In the genomic region with DNA sequence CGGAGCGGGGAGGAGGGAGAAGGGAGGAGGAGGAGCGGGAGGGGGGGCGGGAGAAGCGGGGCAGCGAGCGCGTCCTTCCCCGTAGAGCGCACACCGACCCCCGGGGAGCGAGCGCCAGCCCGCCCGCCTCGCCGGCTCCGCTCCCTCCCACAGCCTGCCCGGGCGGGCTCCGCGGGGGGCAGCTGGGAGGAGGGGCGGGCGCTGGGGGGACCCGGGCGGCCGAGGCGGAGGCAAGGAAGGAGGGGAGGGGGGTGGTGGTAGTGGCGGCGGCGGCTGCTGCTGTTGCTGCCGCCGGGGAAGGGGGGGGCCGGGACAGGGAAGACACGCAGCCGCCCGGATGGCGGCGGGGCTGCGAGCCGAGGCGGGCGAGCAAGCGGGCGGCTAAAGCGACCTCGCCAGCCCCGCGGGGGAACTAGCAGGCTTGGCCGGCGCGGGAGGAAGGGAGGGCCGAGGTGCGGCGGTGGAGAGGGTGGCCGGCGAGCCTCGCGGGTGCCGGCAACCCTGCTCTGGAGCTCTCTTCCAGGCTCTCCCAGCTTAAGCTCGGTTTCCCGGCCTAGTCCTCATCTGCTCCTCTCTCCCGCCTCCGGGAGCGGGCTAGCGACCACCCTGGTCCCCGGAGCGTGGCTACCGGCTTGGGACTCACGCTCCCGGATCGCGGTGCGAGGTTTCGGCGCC, we compare ENCODE assay signal across 8 mouse cellular contexts. TPM values are rescaled to one million over a fixed set of nuclear protein-coding genes. Genes with fewer than 3 reads are reported as not detected.
DNase-seq lines count a peak whose midpoint lies in the region; ATAC-seq lines count a peak whose summit lies in the region.

No protein-coding gene starts in this region.

- peaks cover 23% of the 10 kb centered on the region for H3K4me1 ChIP-seq in forebrain, embryonic 16.5 days (replicated peaks; ENCODE audit: control insufficient read depth, insufficient read depth, low read length)
- peaks cover 30% of the 10 kb centered on the region for H3K4me1 ChIP-seq in hindbrain, embryonic 13.5 days (replicated peaks)
- peaks cover 29% of the 10 kb centered on the region for H3K4me1 ChIP-seq in limb, embryonic 13.5 days
- H3K4me1 ChIP-seq in midbrain, embryonic 14.5 days (ENCODE audit: control insufficient read depth, insufficient read depth, low read length), result peaks cover 20% of the 10 kb centered on the region

- peak; percentile 18 to 44 for DNase-seq in frontal cortex, postnatal 14 days (ENCODE audit: low spot score in 2 of 2)
- DNase-seq in frontal cortex, adult 2 months (ENCODE audit: extremely low spot score in 1 of 2, low spot score in 1 of 2), result no peak
- DNase-seq in c-Kit-positive CD71-positive TER-119-positive erythroid progenitor cells, embryonic 14.5 days (ENCODE audit: low spot score), result peak; percentile 53
- DNase-seq in midbrain, embryonic 14.5 days, result peak; percentile 87
- peak; percentile 66 to 77 for DNase-seq in spleen, postnatal 36 days (ENCODE audit: low spot score in 2 of 2)

- H3K27me3 ChIP-seq in forebrain, embryonic 16.5 days (replicated peaks; ENCODE audit: control insufficient read depth, insufficient read depth, low read length), result no peaks in the 10 kb centered on the region
- H3K27me3 ChIP-seq in hindbrain, embryonic 13.5 days, result no peaks in the 10 kb centered on the region
- no peaks in the 10 kb centered on the region for H3K27me3 ChIP-seq in limb, embryonic 13.5 days
- no peaks in the 10 kb centered on the region for H3K27me3 ChIP-seq in midbrain, embryonic 14.5 days (ENCODE audit: control insufficient read depth, insufficient read depth, low read length)

- peak overlapping the region; percentile 93 for H3K4me3 ChIP-seq in forebrain, embryonic 16.5 days (replicated peaks; ENCODE audit: low read length)
- peak overlapping the region; percentile 98 for H3K4me3 ChIP-seq in hindbrain, embryonic 13.5 days
- peak overlapping the region; percentile 100 for H3K4me3 ChIP-seq in limb, embryonic 13.5 days
- peak overlapping the region; percentile 99 for H3K4me3 ChIP-seq in midbrain, embryonic 14.5 days (replicated peaks; ENCODE audit: low read depth, low read length)

- peak; percentile 31 for ATAC-seq in forebrain, embryonic 16.5 days
- ATAC-seq in hindbrain, embryonic 13.5 days (ENCODE audit: low FRiP score), result peak; percentile 37
- ATAC-seq in limb, embryonic 13.5 days (ENCODE audit: low FRiP score, low read depth), result peak; percentile 72
- ATAC-seq in midbrain, embryonic 14.5 days (ENCODE audit: low FRiP score, low TSS enrichment), result peak; percentile 56

- H3K36me3 ChIP-seq in forebrain, embryonic 16.5 days (ENCODE audit: control insufficient read depth, insufficient read depth), result peaks cover 12% of the 10 kb centered on the region; the same call in 1 of the 2 replicates
- H3K36me3 ChIP-seq in hindbrain, embryonic 13.5 days, result peaks cover 26% of the 10 kb centered on the region
- H3K36me3 ChIP-seq in limb, embryonic 13.5 days, result peaks cover 26% of the 10 kb centered on the region
- H3K36me3 ChIP-seq in midbrain, embryonic 14.5 days (ENCODE audit: control insufficient read depth, insufficient read depth, low read length), result peaks cover 27% of the 10 kb centered on the region

- no peaks in the 10 kb centered on the region for H3K9me3 ChIP-seq in forebrain, embryonic 16.5 days (ENCODE audit: control insufficient read depth, low read length)
- no peaks in the 10 kb centered on the region for H3K9me3 ChIP-seq in hindbrain, embryonic 13.5 days
- no peaks in the 10 kb centered on the region for H3K9me3 ChIP-seq in limb, embryonic 13.5 days
- H3K9me3 ChIP-seq in midbrain, embryonic 14.5 days (ENCODE audit: control insufficient read depth, low read length), result no peaks in the 10 kb centered on the region

- H3K4me2 ChIP-seq in forebrain, embryonic 16.5 days (ENCODE audit: low read length), result peak overlapping the region; percentile 66
- H3K4me2 ChIP-seq in hindbrain, embryonic 13.5 days, result peak overlapping the region; percentile 80
- peak overlapping the region; percentile 75 for H3K4me2 ChIP-seq in limb, embryonic 13.5 days (replicated peaks)
- H3K4me2 ChIP-seq in midbrain, embryonic 14.5 days (ENCODE audit: low read length), result peak overlapping the region; percentile 90

- H3K9ac ChIP-seq in forebrain, embryonic 16.5 days (replicated peaks; ENCODE audit: low read depth, low read length), result peak overlapping the region; percentile 99
- peak overlapping the region; percentile 100 for H3K9ac ChIP-seq in hindbrain, embryonic 13.5 days
- peak overlapping the region; percentile 100 for H3K9ac ChIP-seq in limb, embryonic 13.5 days
- H3K9ac ChIP-seq in midbrain, embryonic 14.5 days (replicated peaks; ENCODE audit: low read length), result peak overlapping the region; percentile 100

- peak overlapping the region; percentile 99 for H3K27ac ChIP-seq in forebrain, embryonic 16.5 days (ENCODE audit: low read length)
- peak overlapping the region; percentile 99 for H3K27ac ChIP-seq in hindbrain, embryonic 13.5 days
- peak overlapping the region; percentile 99 for H3K27ac ChIP-seq in limb, embryonic 13.5 days
- peak overlapping the region; percentile 99 for H3K27ac ChIP-seq in midbrain, embryonic 14.5 days (replicated peaks; ENCODE audit: low read depth, low read length)

- 0% methylated on average over 39 of the region's 77 CpGs for WGBS in forebrain, embryonic 16.5 days
- under 1% methylated on average over 45 of the region's 77 CpGs for WGBS in hindbrain, embryonic 13.5 days
- under 1% methylated on average over 43 of the region's 77 CpGs for WGBS in limb, embryonic 13.5 days
- 0% methylated on average over 55 of the region's 77 CpGs for WGBS in midbrain, embryonic 14.5 days

RNA-seq across cellular contexts. Expression of gene Ubtf, which starts 1.5 kb away (rescaled TPM):
- 96.7 and 99.3 TPM in 2 replicates for polyA plus RNA-seq in frontal cortex, adult 2 months (2012; rRNA removed)
- 99.1 and 116 TPM in 2 replicates for polyA plus RNA-seq in forebrain, embryonic 16.5 days (2015; fragmentation: Nextera tagmentation; extraction: Ambion mirVana)
- polyA plus RNA-seq in hindbrain, embryonic 13.5 days (2015; fragmentation: Nextera tagmentation; extraction: Ambion mirVana), result 77.1 and 82.7 TPM in 2 replicates
- polyA plus RNA-seq in limb, embryonic 13.5 days (2015; fragmentation: Nextera tagmentation; extraction: Ambion mirVana), result 83.9 and 85.9 TPM in 2 replicates
- polyA plus RNA-seq in midbrain, embryonic 14.5 days (2014; fragmentation: Nextera tagmentation; extraction: Ambion mirVana), result 77.6 and 84.4 TPM in 2 replicates

RNA-seq across cellular contexts. Expression of gene Atxn7l3, which starts 21.6 kb away (rescaled TPM):
- polyA plus RNA-seq in frontal cortex, adult 2 months (2012; rRNA removed), result 142 and 147 TPM in 2 replicates
- 28.5 and 29.5 TPM in 2 replicates for polyA plus RNA-seq in forebrain, embryonic 16.5 days (2015; fragmentation: Nextera tagmentation; extraction: Ambion mirVana)
- 29.2 and 29.9 TPM in 2 replicates for polyA plus RNA-seq in hindbrain, embryonic 13.5 days (2015; fragmentation: Nextera tagmentation; extraction: Ambion mirVana)
- polyA plus RNA-seq in limb, embryonic 13.5 days (2015; fragmentation: Nextera tagmentation; extraction: Ambion mirVana), result 20.7 and 21.4 TPM in 2 replicates
- polyA plus RNA-seq in midbrain, embryonic 14.5 days (2014; fragmentation: Nextera tagmentation; extraction: Ambion mirVana), result 38.5 and 42.4 TPM in 2 replicates

RNA-seq across cellular contexts. Expression of gene Tmub2, which starts 33.3 kb away (rescaled TPM):
- polyA plus RNA-seq in frontal cortex, adult 2 months (2012; rRNA removed), result 82.5 and 85.4 TPM in 2 replicates
- 75.8 and 78.7 TPM in 2 replicates for polyA plus RNA-seq in forebrain, embryonic 16.5 days (2015; fragmentation: Nextera tagmentation; extraction: Ambion mirVana)
- polyA plus RNA-seq in hindbrain, embryonic 13.5 days (2015; fragmentation: Nextera tagmentation; extraction: Ambion mirVana), result 81.3 and 82.8 TPM in 2 replicates
- polyA plus RNA-seq in limb, embryonic 13.5 days (2015; fragmentation: Nextera tagmentation; extraction: Ambion mirVana), result 52.8 and 57.3 TPM in 2 replicates
- polyA plus RNA-seq in midbrain, embryonic 14.5 days (2014; fragmentation: Nextera tagmentation; extraction: Ambion mirVana), result 76.4 and 78.4 TPM in 2 replicates

RNA-seq across cellular contexts. Expression of gene Slc4a1, which starts 48.0 kb away (rescaled TPM):
- 0.48 and 0.60 TPM in 2 replicates for polyA plus RNA-seq in frontal cortex, adult 2 months (2012; rRNA removed)
- polyA plus RNA-seq in forebrain, embryonic 16.5 days (2015; fragmentation: Nextera tagmentation; extraction: Ambion mirVana), result 2.0 and 2.9 TPM in 2 replicates
- polyA plus RNA-seq in hindbrain, embryonic 13.5 days (2015; fragmentation: Nextera tagmentation; extraction: Ambion mirVana), result 4.4 and 5.0 TPM in 2 replicates
- polyA plus RNA-seq in limb, embryonic 13.5 days (2015; fragmentation: Nextera tagmentation; extraction: Ambion mirVana), result 7.2 and 11.7 TPM in 2 replicates
- 0.51 and 2.3 TPM in 2 replicates for polyA plus RNA-seq in midbrain, embryonic 14.5 days (2014; fragmentation: Nextera tagmentation; extraction: Ambion mirVana)

RNA-seq across cellular contexts. Expression of gene Asb16, which starts 49.5 kb away (rescaled TPM):
- 2.3 and 2.7 TPM in 2 replicates for polyA plus RNA-seq in frontal cortex, adult 2 months (2012; rRNA removed)
- not detected in 2 replicates for polyA plus RNA-seq in forebrain, embryonic 16.5 days (2015; fragmentation: Nextera tagmentation; extraction: Ambion mirVana)
- polyA plus RNA-seq in hindbrain, embryonic 13.5 days (2015; fragmentation: Nextera tagmentation; extraction: Ambion mirVana), result not detected in 2 replicates
- polyA plus RNA-seq in limb, embryonic 13.5 days (2015; fragmentation: Nextera tagmentation; extraction: Ambion mirVana), result 0.22 TPM in 2 replicates
- 0.12 TPM in 1 of 2 replicates, not detected in the other for polyA plus RNA-seq in midbrain, embryonic 14.5 days (2014; fragmentation: Nextera tagmentation; extraction: Ambion mirVana)

Comparison
In these comparisons a context has a peak if more than half of its experiments do, and no peak if none do; other contexts are left out.
1. DNase-seq: peak in frontal cortex, postnatal 14 days (2 of 2), c-Kit-positive CD71-positive TER-119-positive erythroid progenitor cells, embryonic 14.5 days (single experiment), midbrain, embryonic 14.5 days (single experiment) and spleen, postnatal 36 days (2 of 2); none in frontal cortex, adult 2 months (0 of 2).
2. Peak in every context shown above with its lines, with median percentiles within 50 percentile points of each other: ATAC-seq, H3K27ac ChIP-seq, H3K4me2 ChIP-seq, H3K4me3 ChIP-seq and H3K9ac ChIP-seq.